Mouse (Mus musculus) olfactory bulb, adult 2 months (tissue): ENCODE results near the gene Spsb2.

Source experiments
- CTCF ChIP-seq: fragments of 200-500 bp; IDR thresholded peaks from 2 replicates; pipeline ENCODE4 v1.5.1; 2012; ENCODE audit warnings: low read depth, mild to moderate bottlenecking, low read length, moderate library complexity; ENCODE audit not compliant: insufficient read depth
- POLR2A ChIP-seq: fragments of 200-500 bp; IDR thresholded peaks from 2 replicates; pipeline ENCODE4 v1.6.1; 2012; ENCODE audit warnings: mild to moderate bottlenecking, low read depth, low read length, moderate library complexity; ENCODE audit not compliant: insufficient read depth

DNA sequence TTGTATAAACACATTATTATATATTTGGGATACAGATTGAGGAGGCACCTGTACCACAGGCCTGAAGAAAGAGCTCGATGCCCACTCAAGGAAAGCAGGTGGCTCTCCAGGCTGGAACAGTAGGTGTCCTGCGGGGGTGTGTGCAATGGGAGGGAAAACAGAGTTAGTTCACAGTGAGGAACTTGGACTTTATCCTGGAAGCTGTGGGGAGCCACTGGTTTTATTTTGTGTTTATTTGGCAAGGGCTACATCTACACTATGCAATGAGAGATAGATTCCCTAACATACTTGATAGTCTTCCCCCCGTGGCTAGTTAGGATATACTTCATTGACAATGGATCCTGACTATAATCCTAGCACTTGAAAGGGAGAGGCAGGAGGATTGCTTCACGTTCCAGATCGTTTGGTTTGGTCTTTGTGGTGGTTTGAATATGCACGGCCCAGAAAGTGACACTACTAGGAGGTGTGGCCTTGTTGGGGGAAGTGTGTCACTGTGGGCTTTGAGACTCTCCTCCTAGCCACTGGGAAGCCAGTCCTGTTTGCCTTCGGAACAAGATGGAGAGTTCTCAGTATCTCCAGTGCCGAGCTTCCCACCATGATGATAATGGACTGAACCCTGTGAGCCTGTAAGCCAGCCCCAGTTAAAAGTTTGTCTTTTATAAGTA, 21.6 kb upstream of the Spsb2 start:
- TF ChIP-seq POLR2A (no peak), CTCF (no peak)
